Mouse (Mus musculus) heart, postnatal 0 days (tissue): ENCODE data around the gene Oaf. TPM values are rescaled to one million over a fixed set of nuclear protein-coding genes. Genes with fewer than 3 reads are reported as not detected.

Experiments used
- ATAC-seq: fragments of 200-750 bp; cut with Nextera tagmentation; 2 replicates; pipeline ENCODE4 v1.8.0; 2017; ENCODE audit warnings: low read depth, moderate number of reproducible peaks, moderate library complexity; ENCODE audit not compliant: insufficient read depth
- DNase-seq: peaks from one replicate; pipeline ENCODE4 v3.0.0-alpha.2; 2016; ENCODE audit warnings: low spot score
- H3K27ac ChIP-seq: fragments of 300-500 bp; sonication (generic); 2 replicates; pipeline ENCODE4 v1.5.1; 2014; ENCODE audit warnings: low read depth, mild to moderate bottlenecking
- H3K27me3 ChIP-seq: fragments of 300-500 bp; sonication (generic); 2 replicates; pipeline ENCODE4 v1.6.1; 2014; ENCODE audit warnings: low read length, mixed read lengths; ENCODE audit not compliant: control insufficient read depth, insufficient read depth
- H3K36me3 ChIP-seq: fragments of 300-500 bp; sonication (generic); replicated peaks from 2 replicates; pipeline ENCODE4 v1.6.1; 2014; ENCODE audit warnings: low read length, mixed read lengths; ENCODE audit not compliant: control insufficient read depth, insufficient read depth
- H3K4me1 ChIP-seq: fragments of 300-500 bp; sonication (generic); 2 replicates; pipeline ENCODE4 v1.6.1; 2014; ENCODE audit warnings: antibody characterized with exemption; ENCODE audit not compliant: control insufficient read depth, insufficient read depth
- H3K4me2 ChIP-seq: fragments of 300-500 bp; sonication (generic); 2 replicates; pipeline ENCODE4 v1.6.1; 2014; ENCODE audit warnings: low read depth, mild to moderate bottlenecking, low read length, moderate library complexity
- H3K4me3 ChIP-seq: fragments of 300-500 bp; sonication (generic); 2 replicates; pipeline ENCODE4 v1.5.1; 2014; ENCODE audit warnings: low read depth, low read length
- H3K9ac ChIP-seq: fragments of 300-500 bp; sonication (generic); replicated peaks from 2 replicates; pipeline ENCODE4 v1.6.1; 2014; ENCODE audit warnings: low read depth, low read length, mixed read lengths
- H3K9me3 ChIP-seq: fragments of 300-500 bp; sonication (generic); replicated peaks from 2 replicates; pipeline ENCODE4 v1.6.1; 2016; ENCODE audit warnings: low read length; ENCODE audit not compliant: control insufficient read depth
- CTCF ChIP-seq: IDR thresholded peaks from 2 replicates; pipeline ENCODE4 v1.5.1; 2016; ENCODE audit warnings: antibody characterized with exemption, control low read depth, low read depth
- EP300 ChIP-seq: IDR thresholded peaks from 2 replicates; pipeline ENCODE4 v1.6.1; 2016; ENCODE audit warnings: antibody characterized with exemption, low read depth
- WGBS: fragments of 180-500 bp; shearing (Covaris S2); extraction: QIAGEN DNeasy Blood & Tissue Kit; methylation state at CpG from one replicate; pipeline ENCODE4 v1.1.7; 2014; 5-methylcytosine and 5-hydroxymethylcytosine counted together
- polyA plus RNA-seq: library from polyadenylated mRNA; unstranded; fragments of >200 nt; fragmentation: Nextera tagmentation; extraction: Ambion mirVana; gene quantifications from 2 replicates; pipeline ENCODE4 v1.2.1, GENCODE M21; 2015
- total RNA-seq: library from RNA; depleted of rRNA; stranded (reverse); fragments of >200 nt; gene quantifications from 2 replicates; pipeline ENCODE4 v1.2.3, GENCODE M21; 2014; ENCODE audit warnings: low replicate concordance

Oaf gene
- total and polyA plus RNA-seq, 2 experiments from 2014 or later = 22.4 to 26.6 TPM

DNA sequence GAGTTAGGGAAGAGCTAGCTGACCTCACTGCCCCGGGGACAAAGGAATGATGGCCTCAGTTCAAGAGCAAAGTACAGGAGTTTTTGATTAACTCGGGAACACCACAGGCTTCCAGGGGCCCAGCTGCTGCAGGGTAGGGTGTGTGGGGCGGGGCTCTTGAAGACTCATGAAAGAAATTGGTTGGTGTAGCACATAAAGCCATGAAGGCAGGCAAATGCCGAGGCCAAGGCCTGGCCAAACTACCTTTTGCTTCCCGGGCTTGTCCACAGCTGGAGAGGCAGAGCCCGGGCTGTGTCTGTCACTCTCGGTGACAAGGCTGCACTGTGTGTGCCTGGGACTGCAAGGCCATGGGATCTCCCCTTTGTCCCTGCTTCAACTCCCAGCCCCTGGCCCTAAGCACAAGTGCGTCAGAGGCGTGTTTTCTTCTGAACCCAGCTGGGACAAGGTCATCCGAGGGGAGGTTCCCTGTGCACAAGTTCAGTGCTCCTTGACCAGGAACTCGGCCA lies 24.3 kb upstream of the Oaf start:
- Histone ChIP-seq H3K4me1 (peaks cover 6% of the 10 kb centered on the region; the same call in 1 of the 2 replicates), H3K36me3 (no peaks in the 10 kb centered on the region), H3K9ac (no peak overlapping the region), H3K27me3 (no peaks in the 10 kb centered on the region), H3K4me3 (no peak overlapping the region), H3K9me3 (no peaks in the 10 kb centered on the region), H3K27ac (peak overlapping the region; percentile 43; the same call in 1 of the 2 replicates), H3K4me2 (no peak overlapping the region)
- 32% methylated on average over 11 of the region's 11 CpGs for WGBS
- TF ChIP-seq CTCF (no peak), EP300 (no peak)
- DNase-seq (peak; percentile 21), ATAC-seq (peak; percentile 65)

DNA sequence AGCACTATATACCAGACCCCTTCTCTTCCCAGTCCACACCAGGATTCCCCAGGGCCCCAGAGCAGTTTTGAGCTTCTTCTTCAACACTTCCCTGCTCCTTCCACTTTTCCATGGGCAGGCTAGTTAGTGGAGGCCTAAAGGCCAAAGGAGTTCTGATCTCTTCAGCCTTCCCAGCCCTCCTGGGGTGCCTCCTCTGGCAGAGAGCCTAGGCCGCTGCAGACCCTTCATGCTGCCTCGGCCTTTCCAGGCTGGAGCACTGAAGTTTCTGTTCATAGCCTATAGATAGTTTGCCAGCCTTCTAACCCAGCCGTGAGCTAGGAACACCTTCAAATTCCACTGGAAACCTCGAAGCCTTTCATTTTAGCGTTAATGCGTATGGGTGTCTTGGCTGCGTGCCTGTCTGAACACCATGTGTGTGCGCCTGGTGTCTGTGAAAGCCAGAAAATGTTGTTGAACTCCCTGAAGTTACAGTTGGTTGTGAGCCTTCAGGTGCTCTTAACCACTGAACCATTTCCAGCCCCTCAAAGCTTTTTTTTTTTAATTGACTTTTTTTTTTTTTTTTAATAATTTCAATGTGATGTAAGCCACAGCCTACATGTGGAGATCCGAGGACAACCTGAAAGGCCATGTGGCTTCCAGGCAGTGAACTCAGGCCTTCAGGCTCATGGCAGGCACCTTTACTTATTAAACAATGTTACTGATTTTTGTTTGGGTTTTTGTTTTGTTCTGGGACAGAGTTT lies 23.3 kb upstream of the Oaf start:
- DNase-seq = no peak
- no peaks in the 10 kb centered on the region for H3K9me3 ChIP-seq
- TF ChIP-seq CTCF = no peak
- no peak for TF ChIP-seq EP300

DNA sequence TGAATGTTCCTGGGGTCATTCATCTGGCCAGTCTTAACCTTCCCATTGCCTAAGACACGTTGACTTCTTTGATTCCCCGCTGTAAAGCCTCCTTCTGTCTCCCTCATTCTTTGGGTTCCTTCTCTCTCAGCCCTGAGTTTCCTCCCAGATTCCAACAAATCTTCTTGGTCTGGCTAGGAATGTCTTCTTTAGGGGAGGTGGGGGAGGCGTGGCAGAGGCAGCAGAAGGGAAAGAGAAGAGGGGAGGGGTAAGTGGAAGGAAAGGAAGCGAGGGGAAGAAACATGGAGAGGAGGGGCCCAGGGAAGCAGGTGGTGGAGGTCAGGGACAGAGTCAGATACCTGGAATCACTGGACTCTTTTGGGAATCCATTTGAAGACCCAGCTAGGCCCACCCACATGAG lies 22.7 kb upstream of the Oaf start:
- H3K9me3 ChIP-seq = no peaks in the 10 kb centered on the region
- H3K4me2 ChIP-seq = no peak overlapping the region
- H3K4me3 ChIP-seq = no peak overlapping the region
- 0 out of 2 replicates have a peak overlapping the region, but pooled peaks have one; percentile 38 for H3K27ac ChIP-seq
- H3K36me3 ChIP-seq = no peaks in the 10 kb centered on the region
- no peak overlapping the region for H3K9ac ChIP-seq
- H3K27me3 ChIP-seq = no peaks in the 10 kb centered on the region
- TF ChIP-seq CTCF = no peak
- TF ChIP-seq EP300 = no peak
- 77% methylated on average over 4 of the region's 4 CpGs for WGBS
- no peak for DNase-seq
- peaks cover 6% of the 10 kb centered on the region; the same call in 1 of the 2 replicates for H3K4me1 ChIP-seq
- ATAC-seq = no peak

More for the DNA sequence above, 23.3 kb upstream of the Oaf start:
- no peak overlapping the region for H3K9ac ChIP-seq
- H3K4me3 ChIP-seq = no peak overlapping the region
- H3K27ac ChIP-seq = no peak overlapping the region
- no peak for ATAC-seq
- WGBS = 62% methylated on average over 9 of the region's 9 CpGs
- H3K4me1 ChIP-seq = peaks cover 6% of the 10 kb centered on the region; the same call in 1 of the 2 replicates
- H3K27me3 ChIP-seq = no peaks in the 10 kb centered on the region
- H3K36me3 ChIP-seq = no peaks in the 10 kb centered on the region
- H3K4me2 ChIP-seq = no peak overlapping the region

DNA sequence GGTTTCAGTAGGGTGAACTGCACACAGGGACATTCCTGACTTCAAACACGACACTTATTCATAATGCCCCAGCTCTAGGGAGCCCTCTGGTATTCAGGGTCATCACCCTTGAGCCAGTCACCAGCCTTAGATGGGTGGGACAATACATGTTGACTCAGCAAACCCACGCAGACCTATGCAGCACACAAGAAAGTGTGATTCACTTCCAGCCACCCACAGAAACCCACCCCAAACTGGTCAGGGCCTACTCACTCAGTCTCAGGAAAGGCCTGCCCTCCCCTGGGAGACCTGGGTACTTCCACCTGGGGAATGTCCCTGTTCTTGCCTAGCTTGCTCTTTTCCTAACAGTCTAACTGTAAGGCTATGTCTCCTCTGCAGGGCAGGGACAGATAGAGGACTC lies 22.2 kb upstream of the Oaf start:
- no peaks in the 10 kb centered on the region for H3K36me3 ChIP-seq
- H3K4me1 ChIP-seq = peaks cover 6% of the 10 kb centered on the region; the same call in 1 of the 2 replicates
- H3K4me2 ChIP-seq = no peak overlapping the region
- H3K9ac ChIP-seq = no peak overlapping the region
- WGBS = 55% methylated on average over 2 of the region's 2 CpGs
- no peaks in the 10 kb centered on the region for H3K9me3 ChIP-seq
- no peak for DNase-seq
- H3K27me3 ChIP-seq = no peaks in the 10 kb centered on the region
- H3K27ac ChIP-seq = peak overlapping the region; percentile 38; the same call in 1 of the 2 replicates
- H3K4me3 ChIP-seq = no peak overlapping the region
- TF ChIP-seq EP300 (no peak), CTCF (no peak)
- no peak for ATAC-seq

DNA sequence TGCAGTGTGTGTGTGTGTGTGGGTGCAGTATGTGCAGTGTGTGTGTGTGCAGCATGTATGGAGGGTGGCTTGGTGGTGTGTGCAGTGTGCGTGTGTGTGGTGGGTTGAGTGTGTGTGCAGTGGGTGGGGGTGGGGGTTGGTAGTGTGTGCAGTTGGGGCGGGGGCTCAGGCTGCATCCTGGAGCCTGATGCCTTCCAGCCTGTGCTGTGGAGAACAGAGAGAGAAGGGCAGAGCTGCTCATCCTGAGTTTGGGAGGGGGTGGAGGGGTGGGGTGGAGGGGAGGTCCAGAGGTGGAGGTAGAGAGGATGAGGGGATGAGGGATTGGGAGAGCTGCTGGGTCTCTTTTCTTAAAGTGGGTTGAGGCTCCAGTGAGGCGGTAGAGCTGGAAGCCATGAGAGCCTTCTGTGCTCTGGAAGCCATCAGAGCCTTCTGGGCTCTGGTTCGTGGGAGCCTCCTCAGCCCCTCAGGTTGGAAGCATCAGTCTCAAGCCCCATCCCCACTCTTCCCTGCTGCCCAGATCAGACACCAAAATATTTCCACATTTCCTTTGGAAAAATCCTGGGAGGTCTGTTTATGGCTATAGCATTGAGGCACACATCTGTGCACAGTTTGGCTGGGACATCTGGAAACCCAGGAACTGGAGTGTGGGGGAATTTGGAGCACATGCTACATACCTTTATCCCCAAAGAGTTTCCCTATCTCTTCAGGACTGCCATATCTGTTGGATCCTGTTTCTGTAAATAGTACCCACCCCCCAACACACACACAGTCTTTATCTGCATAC lies 21.6 kb upstream of the Oaf start:
- Histone ChIP-seq H3K27me3 (no peaks in the 10 kb centered on the region), H3K9ac (no peak overlapping the region), H3K4me1 (peaks cover 6% of the 10 kb centered on the region; the same call in 1 of the 2 replicates), H3K4me2 (no peak overlapping the region), H3K27ac (0 out of 2 replicates have a peak overlapping the region, but pooled peaks have one; percentile 25), H3K9me3 (no peaks in the 10 kb centered on the region), H3K4me3 (no peak overlapping the region), H3K36me3 (no peaks in the 10 kb centered on the region)
- DNase-seq (no peak), ATAC-seq (no peak)
- WGBS = 79% methylated on average over 4 of the region's 4 CpGs
- TF ChIP-seq CTCF (no peak), EP300 (no peak)
